Comparison of ENCODE assay signal across 19 mouse cellular contexts in the genomic region with DNA sequence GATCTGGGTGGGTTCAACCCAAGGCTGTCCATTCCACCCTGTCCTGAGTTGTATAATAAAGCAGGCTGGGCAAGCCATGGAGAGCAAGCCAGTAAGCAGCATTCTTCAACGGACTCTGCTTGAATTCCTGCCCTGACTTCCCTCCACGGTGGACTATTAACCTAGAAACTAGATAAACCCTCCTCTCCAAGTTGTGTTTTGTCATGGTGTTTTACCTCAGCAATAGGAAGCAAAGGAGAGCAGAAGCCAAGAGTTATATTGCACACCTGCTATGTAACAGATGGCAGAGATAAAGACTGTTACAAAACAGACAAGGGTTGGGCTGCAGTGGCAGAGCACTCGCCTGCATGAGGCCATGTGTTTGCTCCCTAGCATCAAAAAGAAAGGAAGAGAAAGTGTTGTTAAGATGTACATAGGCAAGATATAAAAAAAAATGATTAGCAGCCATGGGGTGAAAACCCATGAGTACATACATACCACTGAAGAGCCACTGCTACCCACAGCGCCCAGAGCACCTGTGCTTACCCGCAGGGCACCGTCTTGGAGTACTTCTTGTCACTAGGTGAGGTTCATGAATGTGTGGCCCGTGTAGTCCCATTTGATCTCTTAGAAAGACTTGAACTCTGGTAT. TPM values are rescaled to one million over a fixed set of nuclear protein-coding genes. Genes with fewer than 3 reads are reported as not detected.
DNase-seq lines count a peak whose midpoint lies in the region; ATAC-seq and TF ChIP-seq lines count a peak whose summit lies in the region.
"Had no signal": no experiment of that assay in that cellular context is flagged by ENCODE, and none has a peak within 500 bp of the region (broad histone marks: within the 10 kb centered on the region; RNA-seq: fewer than 3 reads in every experiment).

No protein-coding gene starts in this region.

- ATAC-seq in heart, embryonic 16.5 days (replicated peaks; ENCODE audit: extremely low read depth, insufficient read depth, low FRiP score): peak; percentile 50; the same call in 1 of the 2 replicates
- peak; percentile 55 for ATAC-seq in intestine, postnatal 0 days
- ATAC-seq in stomach, postnatal 0 days (ENCODE audit: low FRiP score, low TSS enrichment): no peak; the same call in 1 of the 2 replicates
- ATAC-seq: forebrain, postnatal 0 days; hindbrain, postnatal 0 days had no signal

- no peak for TF ChIP-seq EP300 in stomach, postnatal 0 days (optimal IDR thresholded peaks at IDR 0.05)

- TF ChIP-seq CTCF in intestine, postnatal 0 days (IDR thresholded peaks at IDR 0.05; ENCODE audit: low read depth): no peak
- no peak for TF ChIP-seq CTCF in stomach, postnatal 0 days (IDR thresholded peaks at IDR 0.05; ENCODE audit: low read depth)

- no peaks in the 10 kb centered on the region for H3K4me1 ChIP-seq in heart, embryonic 16.5 days (ENCODE audit: control insufficient read depth, insufficient read depth, low read length)
- 0 out of 2 replicates have a peak, but pooled peaks cover 4% of the 10 kb centered on the region for H3K4me1 ChIP-seq in heart, embryonic 10.5 days
- H3K4me1 ChIP-seq in intestine, postnatal 0 days (replicated peaks; ENCODE audit: control insufficient read depth, insufficient read depth, low read length): no peaks in the 10 kb centered on the region
- H3K4me1 ChIP-seq in stomach, postnatal 0 days (replicated peaks; ENCODE audit: control insufficient read depth, insufficient read depth): no peaks in the 10 kb centered on the region
- H3K4me1 ChIP-seq: embryonic facial prominence, embryonic 15.5 days had no signal

- no peak overlapping the region for H3K9ac ChIP-seq in heart, embryonic 16.5 days (ENCODE audit: low read length)
- no peak overlapping the region for H3K9ac ChIP-seq in intestine, postnatal 0 days (ENCODE audit: low read depth, low read length)
- H3K9ac ChIP-seq in stomach, postnatal 0 days (ENCODE audit: low read length): no peak overlapping the region
- H3K9ac ChIP-seq: embryonic facial prominence, embryonic 15.5 days; forebrain, postnatal 0 days had no signal

- DNase-seq in heart, embryonic 10.5 days (ENCODE audit: low spot score): no peak
- DNase-seq in cerebellum, adult 8-10 months: peak; percentile 77
- peak; percentile 71 for DNase-seq in thymus, postnatal 25 days
- DNase-seq in adrenal gland, postnatal 36 days: no peak
- DNase-seq in kidney, adult 8-10 months: no peak
- no peak for DNase-seq in stomach, postnatal 0 days (ENCODE audit: low spot score)
- DNase-seq: adrenal gland, postnatal 25 days; forebrain, postnatal 0 days; gastrocnemius, postnatal 25 days; heart, postnatal 14 days; kidney, postnatal 14 days; retina, postnatal 1 day; spleen, adult 18-20 months had no signal

- 78% methylated on average over 7 of the region's 7 CpGs for WGBS in heart, embryonic 16.5 days
- WGBS in heart, embryonic 10.5 days: 87% methylated on average over 7 of the region's 7 CpGs
- WGBS in intestine, postnatal 0 days: 74% methylated on average over 7 of the region's 7 CpGs
- 85% methylated on average over 7 of the region's 7 CpGs for WGBS in stomach, postnatal 0 days

- H3K4me2 ChIP-seq in heart, embryonic 16.5 days (ENCODE audit: low read depth, low read length): no peak overlapping the region
- no peak overlapping the region for H3K4me2 ChIP-seq in intestine, postnatal 0 days (replicated peaks; ENCODE audit: low read depth)
- no peak overlapping the region for H3K4me2 ChIP-seq in stomach, postnatal 0 days (replicated peaks; ENCODE audit: low read depth)
- H3K4me2 ChIP-seq: embryonic facial prominence, embryonic 15.5 days; midbrain, embryonic 11.5 days had no signal

- no peak overlapping the region for H3K4me3 ChIP-seq in heart, embryonic 16.5 days (ENCODE audit: low read length)
- no peak overlapping the region for H3K4me3 ChIP-seq in heart, embryonic 10.5 days
- H3K4me3 ChIP-seq in intestine, postnatal 0 days (ENCODE audit: low read depth, low read length): no peak overlapping the region
- no peak overlapping the region for H3K4me3 ChIP-seq in stomach, postnatal 0 days (ENCODE audit: low read depth, low read length)
- H3K4me3 ChIP-seq: embryonic facial prominence, embryonic 15.5 days; left cerebral cortex, adult 2 months had no signal

- H3K9me3 ChIP-seq in heart, embryonic 16.5 days (replicated peaks; ENCODE audit: control insufficient read depth, low read length): no peaks in the 10 kb centered on the region
- H3K9me3 ChIP-seq in heart, embryonic 10.5 days: no peaks in the 10 kb centered on the region
- H3K9me3 ChIP-seq in intestine, postnatal 0 days (ENCODE audit: control insufficient read depth): no peaks in the 10 kb centered on the region
- H3K9me3 ChIP-seq in stomach, postnatal 0 days (ENCODE audit: control insufficient read depth, low read length): no peaks in the 10 kb centered on the region
- H3K9me3 ChIP-seq: embryonic facial prominence, embryonic 15.5 days had no signal

- no peaks in the 10 kb centered on the region for H3K27me3 ChIP-seq in heart, embryonic 16.5 days (ENCODE audit: control insufficient read depth, insufficient read depth, low read length)
- no peaks in the 10 kb centered on the region for H3K27me3 ChIP-seq in heart, embryonic 10.5 days (ENCODE audit: insufficient read depth, poor library complexity, severe bottlenecking)
- H3K27me3 ChIP-seq in intestine, postnatal 0 days (replicated peaks; ENCODE audit: control insufficient read depth, insufficient read depth, low read length): no peaks in the 10 kb centered on the region
- no peaks in the 10 kb centered on the region for H3K27me3 ChIP-seq in stomach, postnatal 0 days (ENCODE audit: control insufficient read depth, insufficient read depth, low read length)
- H3K27me3 ChIP-seq: embryonic facial prominence, embryonic 15.5 days had no signal

- H3K36me3 ChIP-seq in heart, embryonic 16.5 days (ENCODE audit: control insufficient read depth, insufficient read depth): no peaks in the 10 kb centered on the region
- H3K36me3 ChIP-seq in heart, embryonic 10.5 days: no peaks in the 10 kb centered on the region
- H3K36me3 ChIP-seq in intestine, postnatal 0 days (ENCODE audit: control insufficient read depth, insufficient read depth): no peaks in the 10 kb centered on the region
- H3K36me3 ChIP-seq in stomach, postnatal 0 days (ENCODE audit: control insufficient read depth, insufficient read depth, low read length): no peaks in the 10 kb centered on the region
- H3K36me3 ChIP-seq: embryonic facial prominence, embryonic 15.5 days had no signal

- H3K27ac ChIP-seq in heart, embryonic 16.5 days (ENCODE audit: low read length): peak overlapping the region; percentile 48
- no peak overlapping the region for H3K27ac ChIP-seq in heart, embryonic 10.5 days
- no peak overlapping the region for H3K27ac ChIP-seq in intestine, postnatal 0 days (ENCODE audit: low read depth, low read length)
- no peak overlapping the region for H3K27ac ChIP-seq in stomach, postnatal 0 days (replicated peaks)
- H3K27ac ChIP-seq: embryonic facial prominence, embryonic 15.5 days; hindbrain, postnatal 0 days; left cerebral cortex, adult 2 months had no signal

RNA-seq across cellular contexts. Expression of a gene that starts 16.3 kb away (rescaled TPM):
- polyA plus RNA-seq in heart, embryonic 16.5 days (2015; fragmentation: Nextera tagmentation; extraction: Ambion mirVana): 13.9 and 14.9 TPM in 2 replicates
- polyA plus RNA-seq in heart, embryonic 10.5 days (2016; fragmentation: Nextera tagmentation; extraction: Ambion mirVana): 12.4 and 13.6 TPM in 2 replicates
- 6.7 and 7.9 TPM in 2 replicates for polyA plus RNA-seq in intestine, postnatal 0 days (2015; fragmentation: Nextera tagmentation; extraction: Ambion mirVana)
- 10 to 100 TPM; 42.8 to 49.1 TPM for total RNA-seq in adrenal gland, postnatal 36 days (2021)
- 6.4 and 8.5 TPM in 2 replicates for polyA plus RNA-seq in stomach, postnatal 0 days (2015; fragmentation: Nextera tagmentation; extraction: Ambion mirVana)

Comparison
In these comparisons a context has a peak if more than half of its experiments do, and no peak if none do; other contexts are left out.
1. DNase-seq: peak in cerebellum, adult 8-10 months (single experiment) and thymus, postnatal 25 days (single experiment); none in heart, embryonic 10.5 days (single experiment), adrenal gland, postnatal 36 days (0 of 2), kidney, adult 8-10 months (0 of 2) and stomach, postnatal 0 days (single experiment).